Mouse (Mus musculus) T-helper 17 cell (primary cell): ENCODE data around the gene Tspan13.

ENCODE experiments used
- in situ Hi-C, 2 experiments: fragments of 300-600 bp; cut with MboI, MseI; formaldehyde crosslinking; loops; 1 replicate in 1 of 2; 2 replicates in 1 of 2; pipeline ENCODE4 v1.15.1; 2025; ENCODE audit warnings: high pct_unique_total_duplicates in 2 of 2

The Tspan13 gene

DNA sequence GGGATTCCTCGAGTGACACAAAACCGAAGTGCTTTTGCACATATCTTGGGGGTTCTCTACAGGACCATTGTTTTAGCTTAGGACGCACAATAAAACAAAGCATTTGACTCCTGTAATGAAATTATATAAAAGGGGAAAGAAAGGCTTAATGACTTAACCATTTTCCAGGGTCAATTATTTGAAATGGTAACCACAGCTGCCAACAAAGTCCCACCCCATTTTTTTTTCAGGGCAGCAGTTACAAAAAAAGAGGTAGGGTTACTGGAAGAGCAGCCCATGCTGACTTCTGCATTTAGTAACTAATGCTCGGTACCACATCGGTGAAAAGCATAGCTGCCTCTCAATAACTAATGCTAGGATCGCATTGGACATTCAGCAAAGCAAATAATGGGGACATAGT, 6.8 kb downstream of the Tspan13 start:
- in situ Hi-C loops = loop anchor here (10.0 to 25.0 kb wide), 2 partner anchors 349 to 498 kb away; partner anchors contain the start of genes Ahr (in 1 of the 2), D630036H23Rik (in 1 of the 2) and Ispd (in 1 of the 2)

- in situ Hi-C loops = loop anchor here (10.0 to 25.0 kb wide), 2 partner anchors 352 to 495 kb away; partner anchors contain the start of genes Ahr (in 1 of the 2), D630036H23Rik (in 1 of the 2) and Ispd (in 1 of the 2)
Measured at GRCm38 (mm10) chr12:36032419-36032818, 9.9 kb downstream of the Tspan13 start.

DNA sequence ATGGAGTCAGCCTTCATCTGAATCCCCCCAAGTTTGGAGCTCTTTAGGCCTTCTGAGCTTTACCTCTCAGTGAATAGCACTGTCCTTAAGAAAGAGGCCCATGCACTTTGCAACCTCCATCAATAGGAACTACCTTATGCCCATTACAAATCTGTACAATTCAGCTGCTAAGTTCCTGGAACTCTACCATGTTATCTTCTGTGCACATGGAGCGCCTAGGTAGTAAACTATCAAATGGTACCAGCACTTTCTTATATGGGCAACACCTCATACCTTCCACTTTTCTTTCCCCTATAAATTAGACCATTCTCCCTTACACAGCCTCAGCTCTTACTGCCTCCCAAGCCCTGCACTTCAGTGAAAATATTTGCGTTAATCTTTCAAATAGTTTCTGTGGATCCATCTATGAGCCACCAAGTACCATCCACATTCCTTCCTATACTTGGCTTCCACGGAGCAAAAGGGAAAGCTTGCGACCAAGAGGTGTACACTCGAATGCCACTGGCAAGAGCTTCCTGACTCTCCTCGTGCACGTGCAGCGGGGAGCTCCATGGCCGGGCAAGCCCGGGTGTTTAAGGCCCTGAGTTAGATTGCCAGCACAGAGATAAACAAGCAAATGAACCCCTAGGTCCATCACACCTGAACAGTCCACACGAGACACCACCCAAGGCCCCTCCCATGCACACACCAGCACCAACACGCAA, 11.5 kb downstream of the Tspan13 start:
- in situ Hi-C loops = loop anchor here (10.0 to 25.0 kb wide), 2 partner anchors 354 to 494 kb away; partner anchors contain the start of genes Ahr (in 1 of the 2), D630036H23Rik (in 1 of the 2) and Ispd (in 1 of the 2)

DNA sequence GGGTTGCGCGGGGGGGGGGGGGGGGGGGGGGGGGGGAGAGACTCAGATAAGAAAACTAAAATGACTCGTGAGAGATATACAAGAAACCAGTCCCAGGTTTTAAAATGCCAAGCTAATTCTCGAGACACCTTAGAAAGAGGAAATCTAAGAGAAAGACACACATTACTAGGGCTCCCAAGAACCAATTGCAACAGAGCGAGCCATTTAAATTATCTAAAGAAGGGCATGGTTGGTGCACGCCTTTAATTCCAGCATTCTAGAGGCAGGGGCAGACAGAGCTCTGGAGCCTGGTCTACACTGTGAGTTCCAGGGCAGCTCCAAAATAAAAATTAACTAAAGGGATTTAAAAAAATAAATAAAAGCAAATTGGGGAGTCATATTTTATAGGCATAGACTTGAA, 12.6 kb downstream of the Tspan13 start:
- in situ Hi-C loops = loop anchor here (10.0 to 25.0 kb wide), 2 partner anchors 355 to 492 kb away; partner anchors contain the start of genes Ahr (in 1 of the 2), D630036H23Rik (in 1 of the 2) and Ispd (in 1 of the 2)

DNA sequence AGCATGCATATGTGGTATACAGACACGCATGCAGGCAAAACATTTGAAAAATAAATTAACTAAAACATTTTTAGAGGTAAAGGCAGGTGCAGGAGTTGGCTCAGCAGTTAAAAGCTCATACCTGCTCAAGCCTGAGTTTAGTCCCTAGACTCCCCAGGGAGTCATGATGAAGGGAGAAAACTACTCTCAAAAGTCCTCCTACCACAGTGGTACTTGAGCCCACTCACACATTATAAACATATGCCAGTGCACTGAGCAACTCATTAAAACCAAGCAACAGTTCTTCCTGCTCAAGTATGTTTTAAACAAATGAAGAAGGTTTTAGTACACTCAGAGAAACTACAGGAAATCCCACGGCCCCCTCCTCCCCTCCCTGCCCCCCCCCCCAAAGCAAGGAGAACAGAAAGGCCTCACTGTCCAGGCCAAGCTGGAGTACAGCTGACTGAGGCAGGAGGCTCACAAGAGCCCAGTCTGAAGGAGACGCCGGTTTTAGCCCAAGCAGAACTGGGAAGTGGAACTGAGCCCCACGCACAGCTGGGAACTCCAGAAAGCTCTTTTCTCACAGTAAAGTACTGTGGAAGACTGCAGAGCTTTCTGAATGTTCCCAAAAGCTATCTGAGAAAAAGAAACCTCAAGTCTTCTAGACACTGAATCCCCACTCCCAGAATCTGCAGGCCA, 13.2 kb downstream of the Tspan13 start:
- in situ Hi-C loops = loop anchor here in 1 of 2 experiments (25.0 kb wide), 1 partner anchor 492 kb away; the partner anchor contains the start of gene Ahr

GRCm38 (mm10) chr12:36027171-36027570, 15.1 kb downstream of the Tspan13 start:
- in situ Hi-C loops = loop anchor here in 1 of 2 experiments (25.0 kb wide), 1 partner anchor 490 kb away; the partner anchor contains the start of gene Ahr

DNA sequence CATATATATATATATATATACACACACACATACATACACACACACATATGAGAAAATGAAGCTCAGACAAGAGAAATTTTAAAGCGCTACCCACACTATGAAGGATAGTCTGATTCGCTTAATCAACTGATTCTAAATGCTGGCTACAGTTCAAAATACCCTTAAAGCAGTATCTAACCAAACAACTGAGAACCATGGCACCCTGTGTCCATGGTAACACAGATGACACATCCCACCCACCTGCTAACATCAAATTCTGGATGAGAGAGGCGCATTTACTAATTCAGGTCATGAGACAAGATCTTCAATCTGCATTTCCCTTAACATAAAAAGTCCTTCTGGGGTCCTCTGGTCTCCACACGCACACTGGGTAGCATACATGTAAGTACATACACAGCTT, 16.2 kb downstream of the Tspan13 start:
- in situ Hi-C loops = loop anchor here in 1 of 2 experiments (25.0 kb wide), 1 partner anchor 489 kb away; the partner anchor contains the start of gene Ahr

DNA sequence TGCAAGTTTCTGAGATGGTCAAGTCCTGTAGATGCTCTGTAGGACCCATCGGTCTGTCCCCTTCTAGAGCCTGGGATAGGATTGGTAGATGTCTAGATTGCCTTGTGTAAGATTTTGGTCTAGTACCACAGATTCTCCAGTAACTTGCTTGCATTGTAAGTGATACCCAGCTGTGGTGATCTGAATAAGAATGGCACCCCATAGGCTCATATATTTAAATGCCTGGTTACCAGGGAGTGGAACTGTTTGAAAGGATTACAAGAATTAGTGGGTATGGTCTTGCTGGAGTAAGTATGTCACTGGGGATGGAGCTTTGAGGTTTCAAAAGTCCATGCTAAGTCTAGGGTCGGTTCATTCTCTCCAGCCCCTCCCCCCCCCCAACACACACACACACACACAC, 21.6 kb downstream of the Tspan13 start:
- in situ Hi-C loops = no loop called here

GRCm38 (mm10) chr12:36020081-36020480, 22.2 kb downstream of the Tspan13 start:
- in situ Hi-C loops = no loop called here

DNA sequence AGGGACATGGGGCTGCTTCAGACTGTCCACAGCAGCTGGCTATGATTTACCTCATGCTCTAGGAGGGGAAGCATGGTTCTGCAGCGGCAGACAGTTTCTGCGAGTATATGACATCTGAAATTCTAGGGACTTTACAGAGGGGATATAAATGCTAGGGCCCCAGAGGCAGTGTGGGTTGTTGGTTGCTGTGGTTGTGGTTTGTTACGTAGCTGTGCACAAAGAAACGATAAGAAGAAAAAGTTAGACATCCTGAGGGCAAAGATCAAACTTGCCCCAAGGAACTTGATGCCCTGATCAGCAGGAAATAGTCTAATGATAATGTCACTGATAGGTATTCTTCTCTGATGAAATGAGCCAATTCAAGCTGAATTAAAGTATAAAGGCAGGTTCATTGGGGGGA, 22.7 kb downstream of the Tspan13 start:
- in situ Hi-C loops = no loop called here

DNA sequence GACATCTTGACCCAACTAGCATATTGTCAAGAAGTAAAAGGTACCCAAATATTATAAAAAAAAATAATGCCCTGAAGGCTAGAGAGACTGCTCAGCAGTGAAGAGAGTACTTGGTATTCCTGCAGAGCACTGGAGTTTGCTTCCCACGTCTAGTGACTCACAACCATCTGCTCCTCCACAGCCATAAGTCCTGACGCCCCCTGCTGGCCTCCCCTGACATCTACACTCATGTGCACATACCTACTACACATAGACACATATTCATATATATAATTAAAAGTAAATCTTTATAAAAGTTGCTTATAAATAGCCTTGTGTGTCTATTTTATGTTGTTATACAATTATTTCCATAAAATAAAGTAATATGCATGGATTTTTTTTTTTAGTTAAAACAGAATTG, 24.5 kb downstream of the Tspan13 start:
- in situ Hi-C loops = no loop called here

DNA sequence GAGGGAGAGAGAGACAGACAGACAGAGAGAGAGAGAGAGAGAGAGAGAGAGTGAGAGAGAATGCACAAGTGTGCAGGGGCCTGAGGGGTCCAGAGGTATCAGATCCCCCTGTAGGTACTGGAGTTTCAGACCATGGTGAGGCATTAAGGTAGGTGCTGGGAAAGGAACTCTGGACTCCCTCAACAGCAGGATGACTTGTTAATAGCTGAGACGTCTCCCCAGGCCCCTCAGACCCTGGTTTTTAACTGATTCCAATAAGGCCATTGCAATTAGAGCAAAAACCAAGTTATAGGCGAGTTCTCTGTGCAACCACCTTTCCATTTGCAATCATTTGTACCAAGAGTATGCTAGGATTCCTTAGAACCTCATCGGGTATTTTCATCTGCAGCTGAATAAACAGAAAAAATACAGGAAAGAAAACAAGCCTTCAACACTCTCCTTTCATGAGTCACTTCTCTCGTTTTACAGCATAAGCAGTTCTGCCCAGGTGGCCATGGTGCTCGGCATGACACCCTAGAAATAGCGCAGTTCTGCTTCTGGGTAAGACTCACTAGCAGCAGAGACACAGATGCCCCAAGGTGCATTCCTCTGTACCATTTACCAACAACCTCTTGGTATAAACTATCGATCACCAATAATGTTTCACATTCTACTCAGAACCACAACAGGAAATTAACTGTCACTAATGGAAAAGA, 28.9 kb downstream of the Tspan13 start:
- in situ Hi-C loops = no loop called here

DNA sequence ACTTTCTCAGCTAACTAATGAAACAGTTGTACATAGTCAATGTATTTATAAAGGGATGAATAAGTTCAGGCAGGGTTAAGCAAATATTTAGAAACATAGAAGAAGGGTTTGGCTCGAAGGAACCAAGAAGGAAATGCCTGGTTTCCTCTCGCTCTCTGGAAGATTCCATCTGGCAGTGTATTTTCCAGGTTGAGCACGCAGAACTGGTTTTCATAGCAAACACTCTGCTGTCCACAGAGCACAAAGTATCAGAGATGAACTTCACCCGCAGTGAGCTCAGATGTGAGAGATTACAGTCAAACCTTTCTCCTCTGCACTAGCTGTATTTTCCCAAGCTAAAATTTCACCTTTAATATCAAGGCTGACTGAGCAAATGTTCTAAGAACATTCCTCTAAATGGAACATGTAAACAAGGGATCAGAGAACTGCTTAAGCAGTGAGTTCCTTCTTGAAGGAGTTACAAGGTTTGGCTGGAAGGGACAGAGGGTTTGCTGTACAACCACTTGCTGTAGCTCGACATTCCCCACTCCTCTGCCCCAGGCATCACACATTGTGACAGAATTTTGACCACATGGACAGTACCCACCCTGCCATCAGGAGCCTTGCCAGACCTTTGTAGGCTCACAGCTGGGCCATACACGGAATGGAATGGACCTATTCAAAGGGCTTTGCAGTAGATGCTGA, 33.8 kb downstream of the Tspan13 start:
- in situ Hi-C loops = no loop called here

DNA sequence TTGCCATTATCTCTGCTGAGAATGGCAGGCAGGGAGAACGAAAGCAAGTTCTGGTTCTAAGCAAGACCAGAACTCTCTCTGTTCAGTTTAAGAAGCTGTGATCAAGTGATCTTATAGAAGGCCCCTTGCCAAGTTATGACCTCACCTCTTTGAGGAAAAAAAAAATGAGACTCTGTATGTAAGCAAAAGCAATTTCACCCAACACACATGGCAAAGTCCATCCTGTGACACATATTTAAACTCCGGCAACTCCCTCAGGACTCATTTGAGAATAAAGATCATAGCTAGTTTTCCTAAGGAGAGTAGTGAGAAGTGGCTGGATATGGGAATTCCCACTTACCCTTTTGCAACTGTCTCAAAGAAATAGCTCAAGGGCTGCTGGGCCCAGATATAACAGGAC, 34.7 kb downstream of the Tspan13 start:
- in situ Hi-C loops = no loop called here

DNA sequence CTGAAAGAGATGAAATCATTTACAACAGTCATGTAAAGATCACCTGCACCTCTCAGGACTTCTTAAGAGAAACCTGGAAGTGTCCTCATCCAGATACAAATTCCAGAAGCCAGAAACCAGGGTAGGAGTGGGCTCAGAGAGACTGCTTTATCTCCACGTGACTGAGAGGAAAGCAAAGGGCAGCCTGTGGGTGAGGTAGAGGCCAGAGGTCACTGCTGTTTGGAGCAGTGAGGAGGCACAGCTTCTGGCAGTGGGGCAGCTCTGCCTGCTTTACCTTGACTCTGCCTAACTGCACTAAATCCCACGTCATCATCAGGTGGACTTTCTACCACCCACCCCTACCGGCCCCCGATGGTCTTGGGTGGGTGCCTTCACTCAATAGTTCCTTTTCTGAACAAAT, 37.6 kb downstream of the Tspan13 start:
- in situ Hi-C loops = no loop called here

DNA sequence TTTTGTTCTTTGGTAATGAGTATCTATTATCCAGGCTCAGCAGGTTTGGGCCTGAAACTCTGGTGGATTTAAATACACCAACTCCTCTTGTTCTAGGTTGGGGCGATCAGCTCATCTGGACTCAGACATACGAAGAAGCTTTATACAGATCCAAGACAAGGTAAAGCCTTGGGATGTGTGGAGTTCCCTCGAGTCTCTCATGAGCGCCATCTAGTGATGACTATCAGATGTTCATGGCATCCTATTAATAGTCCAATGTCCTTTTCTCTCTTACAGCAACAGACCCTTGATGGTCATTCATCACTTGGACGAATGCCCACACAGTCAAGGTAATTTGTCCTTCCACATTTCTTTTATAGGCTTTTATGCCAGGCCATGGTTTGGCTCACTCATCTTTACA, 46.5 kb downstream of the Tspan13 start:
- in situ Hi-C loops = loop anchor here in 1 of 2 experiments (10.0 kb wide), 1 partner anchor 101 kb away; no protein-coding TSS in a partner anchor

GRCm38 (mm10) chr12:35994098-35994497, 48.2 kb downstream of the Tspan13 start:
- in situ Hi-C loops = loop anchor here in 1 of 2 experiments (10.0 kb wide), 1 partner anchor 99 kb away; no protein-coding TSS in a partner anchor

DNA sequence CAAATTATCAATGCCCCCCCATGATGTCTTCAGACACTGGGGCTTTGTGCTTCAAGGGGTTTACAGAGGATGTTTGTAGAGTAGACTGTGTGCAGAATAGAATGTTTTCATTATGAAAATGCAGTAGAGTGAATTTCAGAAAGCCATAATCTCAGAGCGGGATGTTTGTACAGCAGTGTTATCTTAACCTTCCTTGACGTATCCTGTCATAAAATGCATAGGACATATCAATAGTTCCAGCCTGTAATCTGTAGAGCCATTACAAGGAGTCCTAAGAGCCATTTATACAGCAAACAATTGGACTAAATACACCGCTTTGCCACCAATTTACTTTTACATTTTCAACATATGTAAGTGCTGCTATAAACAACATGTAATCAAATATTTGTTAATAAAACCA, 48.7 kb downstream of the Tspan13 start:
- in situ Hi-C loops = loop anchor here in 1 of 2 experiments (10.0 kb wide), 1 partner anchor 99 kb away; no protein-coding TSS in a partner anchor

DNA sequence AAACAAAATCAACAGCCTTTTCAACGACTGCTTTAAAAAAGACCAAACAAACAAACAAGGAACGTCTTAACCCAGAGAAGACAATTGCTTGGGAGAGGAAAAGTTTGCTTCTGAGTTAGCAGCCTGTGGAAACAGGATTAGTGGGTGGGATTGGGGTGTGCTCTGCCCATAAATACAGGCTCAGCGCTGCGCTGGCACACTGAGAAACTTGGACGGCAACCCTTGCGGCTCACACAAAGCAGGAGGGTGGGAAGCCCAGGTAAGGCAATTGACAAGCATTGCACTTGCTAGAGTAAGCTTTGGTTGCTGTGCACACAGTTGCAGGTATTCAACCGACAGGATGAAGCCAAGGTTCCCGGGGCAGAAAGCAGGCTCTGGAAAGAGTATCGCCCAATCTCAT, 49.6 kb downstream of the Tspan13 start, which contains the start of gene Agr2:
Gene Agr2 (plus strand): TSS at position 197 of the 400 bp plus-strand sequence.
- in situ Hi-C loops = loop anchor here in 1 of 2 experiments (10.0 kb wide), 1 partner anchor 98 kb away; no protein-coding TSS in a partner anchor

GRCm38 (mm10) chr12:35984743-35985142, 57.6 kb downstream of the Tspan13 start:
- in situ Hi-C loops = no loop called here

- in situ Hi-C loops = no loop called here
Measured at GRCm38 (mm10) chr12:35983472-35983871, 58.8 kb downstream of the Tspan13 start.
